ENCODE assay signal across 8 mouse cellular contexts in the genomic region with DNA sequence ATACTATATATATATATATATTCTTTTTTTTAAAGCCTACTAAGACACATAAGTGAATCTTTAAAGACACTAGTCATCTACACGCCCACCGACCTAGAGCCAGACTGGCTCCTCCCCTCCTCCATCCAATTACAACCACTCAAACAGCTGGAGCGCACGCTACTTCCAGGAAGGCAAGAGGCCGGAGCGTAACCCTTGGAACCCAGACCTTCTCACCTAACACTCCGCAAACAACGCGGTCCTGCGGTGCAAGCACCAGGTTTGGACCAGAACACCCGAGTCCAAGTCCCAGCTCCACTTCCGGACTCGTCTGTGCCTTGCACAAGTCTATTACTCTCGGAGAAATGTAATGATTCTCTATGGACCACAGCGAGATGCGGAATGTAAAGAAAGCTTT. TPM values are rescaled to one million over a fixed set of nuclear protein-coding genes. Genes with fewer than 3 reads are reported as not detected.
A peak's percentile ranks its signal among the peaks of the same experiment; 100 is the strongest.
DNase-seq lines count a peak whose midpoint lies in the region; ATAC-seq and TF ChIP-seq lines count a peak whose summit lies in the region.

No protein-coding gene starts in this region.

- H3K4me3 ChIP-seq in lung, adult 2 months (replicated peaks; ENCODE audit: extremely low read depth, low read depth, low read length): peak overlapping the region; percentile 66
- H3K4me3 ChIP-seq in erythroblast, embryonic 14.5 days (replicated peaks): peak overlapping the region; percentile 78
- peak overlapping the region; percentile 63 for H3K4me3 ChIP-seq in hindbrain, embryonic 13.5 days
- H3K4me3 ChIP-seq in limb, embryonic 15.5 days: peak overlapping the region; percentile 96
- H3K4me3 ChIP-seq in midbrain, postnatal 0 days (ENCODE audit: low read depth, low read length): peak overlapping the region; percentile 86

- H3K4me1 ChIP-seq in lung, adult 2 months (ENCODE audit: control insufficient read depth, insufficient read depth, low read length): peaks cover 3% of the 10 kb centered on the region; the same call in 1 of the 2 replicates
- peaks cover 37% of the 10 kb centered on the region for H3K4me1 ChIP-seq in erythroblast, embryonic 14.5 days (ENCODE audit: control insufficient read depth)
- H3K4me1 ChIP-seq in hindbrain, embryonic 13.5 days (replicated peaks): peaks cover 34% of the 10 kb centered on the region
- peaks cover 38% of the 10 kb centered on the region for H3K4me1 ChIP-seq in limb, embryonic 15.5 days
- H3K4me1 ChIP-seq in midbrain, postnatal 0 days (ENCODE audit: insufficient read depth, low read length): no peaks in the 10 kb centered on the region

- H3K9ac ChIP-seq in hindbrain, embryonic 13.5 days: peak overlapping the region; percentile 81
- H3K9ac ChIP-seq in limb, embryonic 15.5 days: peak overlapping the region; percentile 82
- peak overlapping the region; percentile 76 for H3K9ac ChIP-seq in midbrain, postnatal 0 days (replicated peaks; ENCODE audit: low read length, poor library complexity, severe bottlenecking)

- H3K4me2 ChIP-seq in hindbrain, embryonic 13.5 days: peak overlapping the region; percentile 99
- peak overlapping the region; percentile 68 for H3K4me2 ChIP-seq in limb, embryonic 15.5 days
- peak overlapping the region; percentile 80 for H3K4me2 ChIP-seq in midbrain, postnatal 0 days (ENCODE audit: low read depth, low read length, poor library complexity, severe bottlenecking)

- no peak for TF ChIP-seq POLR2A in lung, adult 2 months (IDR thresholded peaks at IDR 0.05; ENCODE audit: borderline replicate concordance, extremely low read depth, low read depth, low read length)

- TF ChIP-seq CTCF in lung, adult 2 months (IDR thresholded peaks at IDR 0.05; ENCODE audit: insufficient read depth, low read length): no peak
- TF ChIP-seq CTCF in midbrain, postnatal 0 days (IDR thresholded peaks at IDR 0.05): no peak

- H3K36me3 ChIP-seq in erythroblast, embryonic 14.5 days (ENCODE audit: control insufficient read depth): peaks cover 21% of the 10 kb centered on the region
- no peaks in the 10 kb centered on the region for H3K36me3 ChIP-seq in hindbrain, embryonic 13.5 days
- H3K36me3 ChIP-seq in limb, embryonic 15.5 days: no peaks in the 10 kb centered on the region
- H3K36me3 ChIP-seq in midbrain, postnatal 0 days (ENCODE audit: insufficient read depth, low read length): no peaks in the 10 kb centered on the region

- ATAC-seq in hindbrain, embryonic 13.5 days (ENCODE audit: low FRiP score): peak; percentile 22
- no peak for ATAC-seq in limb, embryonic 15.5 days (ENCODE audit: insufficient number of reproducible peaks, low FRiP score, low TSS enrichment, low read depth)
- peak; percentile 4; the same call in 1 of the 2 replicates for ATAC-seq in midbrain, postnatal 0 days (ENCODE audit: low FRiP score)

- peak overlapping the region; percentile 77 for H3K27ac ChIP-seq in hindbrain, embryonic 13.5 days
- peak overlapping the region; percentile 91 for H3K27ac ChIP-seq in limb, embryonic 15.5 days
- H3K27ac ChIP-seq in midbrain, postnatal 0 days (ENCODE audit: low read depth, low read length): peak overlapping the region; percentile 80; the same call in 1 of the 2 replicates

- no peak for DNase-seq in lung, adult 2 months
- no peak for DNase-seq in lung, postnatal 25 days (ENCODE audit: low spot score)
- DNase-seq in NIH3T3 (ENCODE audit: low read depth): peak; percentile 69
- DNase-seq in midbrain, postnatal 0 days (ENCODE audit: low spot score): peak; percentile 26
- DNase-seq in spleen, adult 12 weeks (ENCODE audit: low spot score): no peak

- under 1% methylated on average over 16 of the region's 16 CpGs for WGBS in lung, adult 2 months
- WGBS in hindbrain, embryonic 13.5 days: under 1% methylated on average over 16 of the region's 16 CpGs
- 0% methylated on average over 16 of the region's 16 CpGs for WGBS in limb, embryonic 15.5 days
- WGBS in midbrain, postnatal 0 days: under 1% methylated on average over 16 of the region's 16 CpGs

- H3K27me3 ChIP-seq in erythroblast, embryonic 14.5 days (ENCODE audit: control insufficient read depth): peaks cover 39% of the 10 kb centered on the region
- H3K27me3 ChIP-seq in hindbrain, embryonic 13.5 days: peaks cover 18% of the 10 kb centered on the region
- no peaks in the 10 kb centered on the region for H3K27me3 ChIP-seq in limb, embryonic 15.5 days
- H3K27me3 ChIP-seq in midbrain, postnatal 0 days (ENCODE audit: insufficient read depth, low read length): 0 out of 2 replicates have a peak, but pooled peaks cover 4% of the 10 kb centered on the region

- H3K9me3 ChIP-seq in erythroblast, embryonic 14.5 days (ENCODE audit: control insufficient read depth, low read length): no peaks in the 10 kb centered on the region; the same call in 1 of the 2 replicates
- H3K9me3 ChIP-seq in hindbrain, embryonic 13.5 days: no peaks in the 10 kb centered on the region
- H3K9me3 ChIP-seq in limb, embryonic 15.5 days: no peaks in the 10 kb centered on the region
- no peaks in the 10 kb centered on the region for H3K9me3 ChIP-seq in midbrain, postnatal 0 days (ENCODE audit: low read length)

RNA-seq across cellular contexts. Expression of gene Mms19, which starts 0.5 kb away (rescaled TPM):
- polyA plus RNA-seq in lung, adult 2 months (2012; rRNA removed): 53.7 and 57.0 TPM in 2 replicates
- 0.54 and 0.65 TPM in 2 replicates for polyA plus RNA-seq in erythroblast, embryonic 14.5 days (2012)
- 36.5 and 39.7 TPM in 2 replicates for polyA plus RNA-seq in hindbrain, embryonic 13.5 days (2015; fragmentation: Nextera tagmentation; extraction: Ambion mirVana)
- polyA plus RNA-seq in limb, embryonic 15.5 days (2015; fragmentation: Nextera tagmentation; extraction: Ambion mirVana): 28.5 and 29.1 TPM in 2 replicates
- total RNA-seq in midbrain, postnatal 0 days (2014; rRNA removed): 45.7 and 62.5 TPM in 2 replicates
- polyA plus RNA-seq in midbrain, postnatal 0 days (2015; fragmentation: Nextera tagmentation; extraction: Ambion mirVana): 26.1 TPM in 2 replicates

RNA-seq across cellular contexts. Expression of gene Ubtd1, which starts 1.1 kb away (rescaled TPM):
- polyA plus RNA-seq in lung, adult 2 months (2012; rRNA removed): 26.0 and 31.7 TPM in 2 replicates
- polyA plus RNA-seq in erythroblast, embryonic 14.5 days (2012): 0.10 and 0.30 TPM in 2 replicates
- polyA plus RNA-seq in hindbrain, embryonic 13.5 days (2015; fragmentation: Nextera tagmentation; extraction: Ambion mirVana): 10.8 and 11.4 TPM in 2 replicates
- polyA plus RNA-seq in limb, embryonic 15.5 days (2015; fragmentation: Nextera tagmentation; extraction: Ambion mirVana): 28.1 and 30.8 TPM in 2 replicates
- total RNA-seq in midbrain, postnatal 0 days (2014; rRNA removed): 17.5 and 22.1 TPM in 2 replicates
- polyA plus RNA-seq in midbrain, postnatal 0 days (2015; fragmentation: Nextera tagmentation; extraction: Ambion mirVana): 12.2 and 12.8 TPM in 2 replicates

RNA-seq across cellular contexts. Expression of gene Zdhhc16, which starts 47.1 kb away (rescaled TPM):
- 67.4 and 91.5 TPM in 2 replicates for polyA plus RNA-seq in lung, adult 2 months (2012; rRNA removed)
- polyA plus RNA-seq in erythroblast, embryonic 14.5 days (2012): 3.1 and 3.2 TPM in 2 replicates
- 78.8 and 80.7 TPM in 2 replicates for polyA plus RNA-seq in hindbrain, embryonic 13.5 days (2015; fragmentation: Nextera tagmentation; extraction: Ambion mirVana)
- polyA plus RNA-seq in limb, embryonic 15.5 days (2015; fragmentation: Nextera tagmentation; extraction: Ambion mirVana): 85.7 and 91.7 TPM in 2 replicates
- 49.2 and 61.9 TPM in 2 replicates for total RNA-seq in midbrain, postnatal 0 days (2014; rRNA removed)
- 86.7 and 91.0 TPM in 2 replicates for polyA plus RNA-seq in midbrain, postnatal 0 days (2015; fragmentation: Nextera tagmentation; extraction: Ambion mirVana)

RNA-seq across cellular contexts. Expression of gene Exosc1, which starts 47.2 kb away (rescaled TPM):
- 12.2 and 16.0 TPM in 2 replicates for polyA plus RNA-seq in lung, adult 2 months (2012; rRNA removed)
- polyA plus RNA-seq in erythroblast, embryonic 14.5 days (2012): 0.70 and 0.94 TPM in 2 replicates
- 65.8 and 67.0 TPM in 2 replicates for polyA plus RNA-seq in hindbrain, embryonic 13.5 days (2015; fragmentation: Nextera tagmentation; extraction: Ambion mirVana)
- polyA plus RNA-seq in limb, embryonic 15.5 days (2015; fragmentation: Nextera tagmentation; extraction: Ambion mirVana): 70.4 and 70.7 TPM in 2 replicates
- total RNA-seq in midbrain, postnatal 0 days (2014; rRNA removed): 18.0 and 28.8 TPM in 2 replicates
- 61.2 and 62.3 TPM in 2 replicates for polyA plus RNA-seq in midbrain, postnatal 0 days (2015; fragmentation: Nextera tagmentation; extraction: Ambion mirVana)

RNA-seq across cellular contexts. Expression of gene Ankrd2, which starts 55.4 kb away (rescaled TPM):
- 0.14 and 0.20 TPM in 2 replicates for polyA plus RNA-seq in lung, adult 2 months (2012; rRNA removed)
- polyA plus RNA-seq in erythroblast, embryonic 14.5 days (2012): 0.12 TPM in 1 of 2 replicates, not detected in the other
- 0.35 and 0.53 TPM in 2 replicates for polyA plus RNA-seq in hindbrain, embryonic 13.5 days (2015; fragmentation: Nextera tagmentation; extraction: Ambion mirVana)
- polyA plus RNA-seq in limb, embryonic 15.5 days (2015; fragmentation: Nextera tagmentation; extraction: Ambion mirVana): 0.72 and 3.0 TPM in 2 replicates
- total RNA-seq in midbrain, postnatal 0 days (2014; rRNA removed): 0.71 and 1.7 TPM in 2 replicates
- polyA plus RNA-seq in midbrain, postnatal 0 days (2015; fragmentation: Nextera tagmentation; extraction: Ambion mirVana): 0.81 and 2.4 TPM in 2 replicates

Comparison
In these comparisons a context has a peak if more than half of its experiments do, and no peak if none do; other contexts are left out.
1. DNase-seq: peak in NIH3T3 (single experiment) and midbrain, postnatal 0 days (single experiment); none in lung, adult 2 months (single experiment), lung, postnatal 25 days (single experiment) and spleen, adult 12 weeks (single experiment).
2. RNA of gene Mms19, which starts 0.5 kb away (polyA plus RNA-seq): 53.7 to 57.0 TPM in lung, adult 2 months, 36.5 to 39.7 TPM in hindbrain, embryonic 13.5 days, 28.5 to 29.1 TPM in limb, embryonic 15.5 days and 26.1 TPM in midbrain, postnatal 0 days; 0.54 to 0.65 TPM in erythroblast, embryonic 14.5 days; every median in the first group is over 10 times any median in the second.
3. RNA of gene Zdhhc16, which starts 47.1 kb away (polyA plus RNA-seq): 67.4 to 91.5 TPM in lung, adult 2 months, 86.7 to 91.0 TPM in midbrain, postnatal 0 days, 85.7 to 91.7 TPM in limb, embryonic 15.5 days and 78.8 to 80.7 TPM in hindbrain, embryonic 13.5 days; 3.1 to 3.2 TPM in erythroblast, embryonic 14.5 days; every median in the first group is over 10 times any median in the second.
4. Peak in every context shown above with its lines, with median percentiles within 50 percentile points of each other: H3K4me3 ChIP-seq, H3K27ac ChIP-seq, H3K4me2 ChIP-seq and H3K9ac ChIP-seq.